Comparison of ENCODE assay signal across 30 mouse cellular contexts in genomic region chr14:92829171-92829570, GRCm38 (mm10).
A peak's percentile ranks its signal among the peaks of the same experiment; 100 is the strongest.
DNase-seq lines count a peak whose midpoint lies in the region; ATAC-seq lines count a peak whose summit lies in the region.
"Had no signal": no experiment of that assay in that cellular context is flagged by ENCODE, and none has a peak within 500 bp of the region (broad histone marks: within the 10 kb centered on the region; RNA-seq: fewer than 3 reads in every experiment).

No protein-coding gene starts in this region.

- H3K27ac ChIP-seq in forebrain, embryonic 11.5 days (ENCODE audit: low read depth, low read length), result no peak overlapping the region
- H3K27ac ChIP-seq in forebrain, embryonic 16.5 days (ENCODE audit: low read length), result no peak overlapping the region
- H3K27ac ChIP-seq: hindbrain, embryonic 12.5 days; hindbrain, postnatal 0 days; intestine, embryonic 15.5 days; liver, embryonic 14.5 days; neural tube, embryonic 12.5 days had no signal

- no peaks in the 10 kb centered on the region for H3K9me3 ChIP-seq in forebrain, embryonic 11.5 days (ENCODE audit: control insufficient read depth, low read length)
- H3K9me3 ChIP-seq in forebrain, embryonic 16.5 days (ENCODE audit: control insufficient read depth, low read length), result no peaks in the 10 kb centered on the region
- H3K9me3 ChIP-seq: hindbrain, embryonic 12.5 days; intestine, embryonic 15.5 days; neural tube, embryonic 12.5 days had no signal

- H3K36me3 ChIP-seq in forebrain, embryonic 11.5 days (ENCODE audit: control insufficient read depth, insufficient read depth, low read length), result no peaks in the 10 kb centered on the region
- H3K36me3 ChIP-seq in forebrain, embryonic 16.5 days (ENCODE audit: control insufficient read depth, insufficient read depth), result no peaks in the 10 kb centered on the region
- H3K36me3 ChIP-seq: hindbrain, embryonic 12.5 days; intestine, embryonic 15.5 days; neural tube, embryonic 12.5 days had no signal

- no peaks in the 10 kb centered on the region for H3K4me1 ChIP-seq in forebrain, embryonic 11.5 days (replicated peaks; ENCODE audit: control insufficient read depth, insufficient read depth, low read length)
- 0 out of 2 replicates have a peak, but pooled peaks cover 2% of the 10 kb centered on the region for H3K4me1 ChIP-seq in forebrain, embryonic 16.5 days (replicated peaks; ENCODE audit: control insufficient read depth, insufficient read depth, low read length)
- H3K4me1 ChIP-seq: hindbrain, embryonic 12.5 days; intestine, embryonic 15.5 days; neural tube, embryonic 12.5 days had no signal

- no peak overlapping the region for H3K4me3 ChIP-seq in forebrain, embryonic 11.5 days (ENCODE audit: low read depth, low read length)
- no peak overlapping the region for H3K4me3 ChIP-seq in forebrain, embryonic 16.5 days (replicated peaks; ENCODE audit: low read length)
- H3K4me3 ChIP-seq: hindbrain, embryonic 12.5 days; intestine, embryonic 15.5 days; neural tube, embryonic 12.5 days had no signal

- no peaks in the 10 kb centered on the region for H3K27me3 ChIP-seq in forebrain, embryonic 11.5 days (ENCODE audit: control insufficient read depth, insufficient read depth, low read length)
- no peaks in the 10 kb centered on the region for H3K27me3 ChIP-seq in forebrain, embryonic 16.5 days (replicated peaks; ENCODE audit: control insufficient read depth, insufficient read depth, low read length)
- H3K27me3 ChIP-seq: hindbrain, embryonic 12.5 days; intestine, embryonic 15.5 days; neural tube, embryonic 12.5 days had no signal

- H3K4me2 ChIP-seq in forebrain, embryonic 11.5 days (ENCODE audit: low read depth, low read length, severe bottlenecking), result no peak overlapping the region
- H3K4me2 ChIP-seq in forebrain, embryonic 16.5 days (ENCODE audit: low read length), result no peak overlapping the region
- H3K4me2 ChIP-seq: heart, embryonic 11.5 days; hindbrain, embryonic 12.5 days; intestine, embryonic 15.5 days; lung, embryonic 14.5 days; midbrain, embryonic 11.5 days; neural tube, embryonic 12.5 days had no signal

- ATAC-seq in forebrain, embryonic 11.5 days (replicated peaks; ENCODE audit: low FRiP score), result peak; percentile 54
- no peak for ATAC-seq in forebrain, embryonic 16.5 days
- ATAC-seq: hindbrain, postnatal 0 days; intestine, embryonic 15.5 days; midbrain, embryonic 16.5 days had no signal

- no peak overlapping the region for H3K9ac ChIP-seq in forebrain, embryonic 11.5 days (ENCODE audit: low read length)
- no peak overlapping the region for H3K9ac ChIP-seq in forebrain, embryonic 16.5 days (replicated peaks; ENCODE audit: low read depth, low read length)
- H3K9ac ChIP-seq: hindbrain, embryonic 12.5 days; intestine, embryonic 15.5 days; liver, embryonic 14.5 days; lung, embryonic 14.5 days; neural tube, embryonic 12.5 days had no signal

- WGBS in forebrain, embryonic 11.5 days, result 30% methylated on average over 4 of the region's 4 CpGs
- WGBS in forebrain, embryonic 16.5 days, result 17% methylated on average over 4 of the region's 4 CpGs

- no peak for DNase-seq in forebrain, embryonic 11.5 days (ENCODE audit: low spot score)
- DNase-seq in brain, adult 2 months (ENCODE audit: low read depth, low spot score), result peak; percentile 9
- peak; percentile 3 for DNase-seq in brain, embryonic 18.5 days (ENCODE audit: low read depth, low spot score)
- DNase-seq in mesoderm, embryonic 11.5 days (ENCODE audit: low read depth, low spot score), result peak; percentile 2
- DNase-seq in cerebellum, postnatal 4 days (ENCODE audit: low spot score in 2 of 2), result no peak
- DNase-seq in kidney, postnatal 14 days, result no peak
- DNase-seq in cerebellum, postnatal 36 days, result no peak
- DNase-seq: adrenal gland, adult 8-10 months; B cell, adult 2 months; cerebellum, adult 18-20 months; cerebellum, postnatal 10 days; gastrocnemius, postnatal 25 days; heart, adult 11 months; heart, postnatal 36 days; kidney, adult 2 months; kidney, postnatal 4 days; layer of hippocampus, postnatal 36 days; left cerebral cortex, postnatal 4 days; liver; lung, embryonic 14.5 days; lung, postnatal 14 days had no signal

Comparison
In these comparisons a context has a peak if more than half of its experiments do, and no peak if none do; other contexts are left out.
1. DNase-seq: peak in brain, adult 2 months (single experiment), brain, embryonic 18.5 days (single experiment) and mesoderm, embryonic 11.5 days (single experiment); none in forebrain, embryonic 11.5 days (single experiment), cerebellum, postnatal 4 days (0 of 2), kidney, postnatal 14 days (single experiment) and cerebellum, postnatal 36 days (0 of 2).